Mouse (Mus musculus): Measurements from ENCODE around the gene Arhgef2. TPM values are rescaled to one million over a fixed set of nuclear protein-coding genes. Genes with fewer than 3 reads are reported as not detected.

Arhgef2 gene
- polyA plus RNA-seq, 2 experiments = 8.9 to 10.1 TPM

DNA sequence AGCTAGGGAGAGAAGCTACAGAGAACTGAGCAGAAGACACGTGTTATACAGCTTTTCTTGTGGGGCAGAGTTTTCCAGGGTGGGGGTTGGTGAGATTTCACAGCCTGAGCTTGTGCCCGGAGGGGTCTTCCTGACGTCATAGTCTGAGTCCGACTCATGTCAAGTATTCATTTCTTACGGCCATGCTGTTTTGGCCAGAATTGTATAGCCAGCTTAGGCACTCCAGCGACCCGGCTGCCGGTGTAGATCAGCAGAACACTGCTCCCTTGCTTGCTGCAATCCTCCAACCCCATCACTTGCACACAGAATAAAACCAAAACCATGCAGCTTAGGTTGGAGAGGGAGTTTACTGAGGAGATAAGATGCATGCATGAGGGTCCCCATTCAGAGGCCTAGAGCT lies 49.9 kb downstream of the Arhgef2 start:
- 68% methylated on average over 8 of the region's 8 CpGs for WGBS (ENCODE audit: insufficient replicate concordance)
- DNase-seq (ENCODE audit: low read depth in 3 of 3, low spot score in 3 of 3) (no peak), ATAC-seq (ENCODE audit: insufficient read depth) (no peak)
- H3K4me1 ChIP-seq (replicated peaks; ENCODE audit: control insufficient read depth in 2 of 2, insufficient read depth in 2 of 2, low read length in 1 of 2) = 0 out of 4 replicates have a peak, but pooled peaks cover 0 to 3% of the 10 kb centered on the region in 2 experiments
- no peak overlapping the region for H3K4me3 ChIP-seq (ENCODE audit: insufficient read depth in 1 of 2, low read depth in 2 of 2, low read length in 2 of 2)
- no peaks in the 10 kb centered on the region for H3K9me3 ChIP-seq (ENCODE audit: control insufficient read depth, low read length)
- H3K27ac ChIP-seq = no peak overlapping the region
- no peaks in the 10 kb centered on the region for H3K27me3 ChIP-seq (ENCODE audit: control insufficient read depth, insufficient read depth, low read length)
- H3K4me2 ChIP-seq (ENCODE audit: low read depth) = no peak overlapping the region
- no peak for TF ChIP-seq CTCF (IDR thresholded peaks at IDR 0.05; ENCODE audit: low read depth)
- no peak for TF ChIP-seq EP300 (IDR thresholded peaks at IDR 0.05; ENCODE audit: low read depth)
- no peak overlapping the region for H3K9ac ChIP-seq (replicated peaks)
- H3K36me3 ChIP-seq (replicated peaks; ENCODE audit: control insufficient read depth, insufficient read depth, low read depth) = no peaks in the 10 kb centered on the region

- 45% methylated on average over 5 of the region's 5 CpGs for WGBS (ENCODE audit: insufficient replicate concordance)
- H3K27me3 ChIP-seq (ENCODE audit: control insufficient read depth, insufficient read depth, low read length) = no peaks in the 10 kb centered on the region
- TF ChIP-seq CTCF (IDR thresholded peaks at IDR 0.05; ENCODE audit: low read depth) (no peak), EP300 (IDR thresholded peaks at IDR 0.05; ENCODE audit: low read depth) (no peak)
- DNase-seq (ENCODE audit: low read depth in 3 of 3, low spot score in 3 of 3) (no peak), ATAC-seq (ENCODE audit: insufficient read depth) (no peak)
- no peaks in the 10 kb centered on the region for H3K4me1 ChIP-seq (replicated peaks; ENCODE audit: control insufficient read depth in 2 of 2, insufficient read depth in 2 of 2, low read length in 1 of 2)
- no peak overlapping the region for H3K4me2 ChIP-seq (ENCODE audit: low read depth)
- no peak overlapping the region for H3K27ac ChIP-seq
- H3K9me3 ChIP-seq (ENCODE audit: control insufficient read depth, low read length) = no peaks in the 10 kb centered on the region
- H3K9ac ChIP-seq (replicated peaks) = no peak overlapping the region
- H3K4me3 ChIP-seq (ENCODE audit: insufficient read depth in 1 of 2, low read depth in 2 of 2, low read length in 2 of 2) = no peak overlapping the region
- no peaks in the 10 kb centered on the region for H3K36me3 ChIP-seq (replicated peaks; ENCODE audit: control insufficient read depth, insufficient read depth, low read depth)
These were observed 52.8 kb downstream of the Arhgef2 start for GRCm38 (mm10) chr3:88658441-88659127.

DNA sequence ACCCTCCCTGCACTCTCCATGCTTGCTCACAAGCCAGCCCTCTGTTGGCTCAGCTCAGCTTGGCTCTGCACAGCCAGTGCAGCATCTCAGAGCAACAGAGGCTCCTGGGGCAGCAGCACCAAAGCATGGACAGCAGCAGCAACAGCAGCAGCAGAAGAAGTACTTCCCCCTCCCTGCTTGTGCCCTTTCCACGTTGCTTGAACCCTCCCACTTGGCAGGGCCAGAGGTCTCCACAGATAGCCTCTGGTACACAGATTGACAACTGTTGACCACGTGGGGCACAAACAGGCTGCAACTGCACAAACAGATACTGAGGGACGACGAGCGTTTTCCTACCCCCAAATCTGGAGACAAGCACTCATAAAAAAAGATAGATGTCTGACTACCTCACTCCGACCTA lies 54.0 kb downstream of the Arhgef2 start:
- H3K27me3 ChIP-seq (ENCODE audit: control insufficient read depth, insufficient read depth, low read length) = no peaks in the 10 kb centered on the region
- no peak overlapping the region for H3K27ac ChIP-seq
- ATAC-seq (ENCODE audit: insufficient read depth) (no peak), DNase-seq (ENCODE audit: low read depth in 3 of 3, low spot score in 3 of 3) (no peak)
- H3K4me3 ChIP-seq (ENCODE audit: insufficient read depth in 1 of 2, low read depth in 2 of 2, low read length in 2 of 2) = no peak overlapping the region
- no peaks in the 10 kb centered on the region for H3K36me3 ChIP-seq (replicated peaks; ENCODE audit: control insufficient read depth, insufficient read depth, low read depth)
- no peaks in the 10 kb centered on the region for H3K4me1 ChIP-seq (replicated peaks; ENCODE audit: control insufficient read depth in 2 of 2, insufficient read depth in 2 of 2, low read length in 1 of 2)
- H3K9me3 ChIP-seq (ENCODE audit: control insufficient read depth, low read length) = no peaks in the 10 kb centered on the region
- no peak for TF ChIP-seq CTCF (IDR thresholded peaks at IDR 0.05; ENCODE audit: low read depth)
- no peak for TF ChIP-seq EP300 (IDR thresholded peaks at IDR 0.05; ENCODE audit: low read depth)
- H3K4me2 ChIP-seq (ENCODE audit: low read depth) = no peak overlapping the region
- H3K9ac ChIP-seq (replicated peaks) = no peak overlapping the region
- 9% methylated on average over 6 of the region's 6 CpGs for WGBS (ENCODE audit: insufficient replicate concordance)

DNA sequence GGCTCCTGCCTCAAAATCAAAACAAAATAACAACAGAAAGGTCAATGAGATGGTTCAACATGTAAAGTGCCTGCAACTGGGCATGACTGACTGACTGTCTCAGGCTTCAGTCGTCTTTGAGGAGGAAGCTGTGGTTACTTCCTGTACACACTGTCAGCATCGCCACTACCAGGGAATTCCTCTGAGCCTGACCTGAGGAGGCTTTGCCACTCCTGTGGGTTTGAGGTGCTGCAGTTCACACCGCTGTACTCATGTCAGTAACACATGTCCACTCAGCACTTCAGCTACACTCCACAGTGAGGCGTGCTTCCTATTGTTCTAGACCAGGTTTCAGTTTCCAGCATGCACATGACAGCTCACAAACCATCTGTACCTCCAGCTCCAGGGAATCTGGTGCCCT lies 58.3 kb downstream of the Arhgef2 start:
- 26% methylated on average over 4 of the region's 4 CpGs for WGBS (ENCODE audit: insufficient replicate concordance)
- H3K9ac ChIP-seq (replicated peaks) = no peak overlapping the region
- no peaks in the 10 kb centered on the region for H3K36me3 ChIP-seq (replicated peaks; ENCODE audit: control insufficient read depth, insufficient read depth, low read depth)
- no peak for ATAC-seq (ENCODE audit: insufficient read depth)
- no peak for DNase-seq (ENCODE audit: low read depth in 3 of 3, low spot score in 3 of 3)
- no peak overlapping the region for H3K4me3 ChIP-seq (ENCODE audit: insufficient read depth in 1 of 2, low read depth in 2 of 2, low read length in 2 of 2)
- no peak overlapping the region for H3K4me2 ChIP-seq (ENCODE audit: low read depth)
- no peak for TF ChIP-seq EP300 (IDR thresholded peaks at IDR 0.05; ENCODE audit: low read depth)
- no peak for TF ChIP-seq CTCF (IDR thresholded peaks at IDR 0.05; ENCODE audit: low read depth)
- H3K27ac ChIP-seq = no peak overlapping the region
- no peaks in the 10 kb centered on the region for H3K9me3 ChIP-seq (ENCODE audit: control insufficient read depth, low read length)
- no peaks in the 10 kb centered on the region for H3K4me1 ChIP-seq (replicated peaks; ENCODE audit: control insufficient read depth in 2 of 2, insufficient read depth in 2 of 2, low read length in 1 of 2)
- no peaks in the 10 kb centered on the region for H3K27me3 ChIP-seq (ENCODE audit: control insufficient read depth, insufficient read depth, low read length)

GRCm38 (mm10) chr3:88677399-88677798 lies 71.6 kb downstream of the Arhgef2 start:
- ATAC-seq (ENCODE audit: insufficient read depth) (peak; percentile 37; the same call in 1 of the 2 replicates), DNase-seq (ENCODE audit: low read depth in 3 of 3, low spot score in 3 of 3) (peak; percentile 64 to 80 (median 66))
- Histone ChIP-seq H3K27me3 (ENCODE audit: control insufficient read depth, insufficient read depth, low read length) (no peaks in the 10 kb centered on the region), H3K4me2 (ENCODE audit: low read depth) (peak overlapping the region; percentile 58), H3K27ac (no peak overlapping the region), H3K36me3 (replicated peaks; ENCODE audit: control insufficient read depth, insufficient read depth, low read depth) (no peaks in the 10 kb centered on the region), H3K4me1 (replicated peaks; ENCODE audit: control insufficient read depth in 2 of 2, insufficient read depth in 2 of 2, low read length in 1 of 2) (no peaks in the 10 kb centered on the region), H3K9ac (replicated peaks) (peak overlapping the region; percentile 33), H3K4me3 (ENCODE audit: insufficient read depth in 1 of 2, low read depth in 2 of 2, low read length in 2 of 2) (peak overlapping the region in 1 of 2 experiments; percentile 12; a peak in 1 of 4 replicates), H3K9me3 (ENCODE audit: control insufficient read depth, low read length) (no peaks in the 10 kb centered on the region)
- TF ChIP-seq EP300 (IDR thresholded peaks at IDR 0.05; ENCODE audit: low read depth) = no peak
- TF ChIP-seq CTCF (IDR thresholded peaks at IDR 0.05; ENCODE audit: low read depth) = peak; percentile 83
- WGBS (ENCODE audit: insufficient replicate concordance) = 10% methylated on average over 11 of the region's 11 CpGs
